Mouse (Mus musculus): Measurements from ENCODE around the gene Sowaha.

The Sowaha gene

DNA sequence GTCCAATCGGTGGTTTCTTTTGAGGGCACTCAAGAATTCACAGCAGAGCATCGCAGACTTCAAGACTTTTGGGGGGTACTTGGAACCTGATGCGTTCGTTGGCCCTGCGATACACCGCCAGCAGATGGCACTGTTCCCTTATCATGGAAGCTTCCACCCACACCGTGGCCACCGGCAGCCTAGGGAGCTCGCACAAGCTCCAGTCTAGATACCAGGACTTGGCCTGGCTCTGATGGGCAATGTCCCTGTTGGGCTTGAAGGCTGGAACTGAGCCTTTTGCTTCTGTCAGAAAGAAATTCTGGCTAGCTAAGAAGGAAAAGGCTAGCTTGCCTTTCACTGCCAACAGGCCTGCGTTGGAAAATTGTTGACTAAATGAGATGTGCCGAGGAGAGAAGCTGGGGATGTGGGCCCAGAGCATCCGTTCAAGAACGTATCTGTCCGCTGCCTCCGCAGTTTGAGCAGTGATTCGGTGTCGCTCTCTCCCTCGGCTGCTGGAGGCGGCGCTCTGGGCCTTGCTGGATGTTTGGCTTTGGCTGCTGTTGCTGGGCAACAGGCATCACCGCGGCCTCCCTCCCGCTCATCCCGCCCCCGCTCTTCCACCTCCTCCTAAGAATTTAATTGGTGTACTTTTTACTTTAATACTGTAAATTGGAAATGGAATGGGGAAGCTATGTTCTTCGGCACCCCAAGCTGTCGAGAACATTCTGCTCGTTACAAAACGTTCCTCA lies 9.9 kb downstream of the Sowaha start, which contains the start of gene Gm9837:
Gene Gm9837 (minus strand): TSS at position 512 of the 728 bp plus-strand sequence.
- peak; percentile 92 for DNase-seq

DNA sequence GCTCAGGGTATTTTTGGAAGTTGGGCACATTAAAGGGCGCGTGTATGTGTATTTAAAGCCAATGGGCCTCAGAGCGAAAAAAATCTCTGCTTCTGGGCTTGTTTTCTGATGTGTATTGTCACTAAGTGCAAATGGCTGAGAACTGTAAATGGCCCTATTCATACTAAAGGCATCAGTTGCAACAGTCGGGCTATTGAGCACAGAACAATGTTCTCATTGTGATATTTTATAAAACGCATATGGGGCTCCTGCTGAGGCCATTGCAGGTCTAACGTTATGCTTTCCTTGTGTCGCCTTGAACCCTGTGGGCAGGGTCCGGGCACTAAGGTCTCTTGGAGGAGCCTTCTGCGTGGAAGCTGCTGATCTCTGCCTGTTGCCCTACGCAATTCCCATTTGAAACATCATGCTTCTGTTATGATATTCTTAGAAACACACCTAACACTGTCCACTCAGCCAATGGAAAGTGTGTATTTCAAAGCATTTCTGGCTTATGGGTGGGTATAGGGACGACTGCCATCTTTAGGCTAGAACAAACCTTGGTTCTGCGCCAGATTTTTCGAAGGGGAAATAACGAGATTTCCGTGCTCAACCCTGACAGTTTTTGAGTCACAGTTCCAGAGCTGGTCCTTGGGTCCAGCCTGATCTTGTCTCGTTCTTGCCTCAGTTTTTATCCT lies 10.6 kb downstream of the Sowaha start:
- no peak for DNase-seq

DNA sequence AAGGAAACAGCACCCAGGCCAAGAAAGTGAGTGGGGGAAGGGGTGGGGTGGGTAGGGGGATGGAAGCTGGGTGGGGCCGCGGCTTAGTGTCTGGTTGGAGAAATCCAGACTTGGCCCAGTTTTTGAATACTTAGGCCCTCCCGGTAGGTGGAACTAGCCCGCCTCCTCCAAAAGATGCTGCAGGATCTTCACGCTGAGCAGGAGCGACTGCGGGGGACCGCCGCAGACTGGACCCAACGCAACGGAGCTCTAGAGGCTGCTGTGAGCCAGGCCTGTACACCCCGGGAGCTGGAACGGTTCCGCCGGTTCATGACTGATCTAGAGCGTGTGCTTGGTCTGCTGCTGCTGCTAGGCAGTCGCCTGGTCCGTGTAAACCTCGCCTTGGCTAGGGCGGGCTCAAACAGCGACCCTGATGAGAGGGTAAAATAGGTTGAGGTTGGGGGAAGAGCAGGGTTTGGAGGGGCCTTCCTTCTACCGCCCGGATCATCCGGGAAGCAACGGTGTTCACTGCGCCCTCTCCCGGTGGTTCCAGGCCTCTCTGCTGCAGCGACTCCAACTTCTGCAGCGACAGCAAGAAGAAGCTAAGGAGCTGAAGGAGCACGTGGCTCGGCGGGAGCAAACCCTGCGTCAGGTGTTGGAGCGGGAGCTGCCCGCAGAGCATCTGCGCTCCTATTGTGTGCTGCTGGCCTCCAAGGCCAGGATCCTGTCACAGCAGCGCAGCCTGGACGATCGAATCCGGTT lies 13.7 kb downstream of the Sowaha start:
- DNase-seq, result peak; percentile 86

DNA sequence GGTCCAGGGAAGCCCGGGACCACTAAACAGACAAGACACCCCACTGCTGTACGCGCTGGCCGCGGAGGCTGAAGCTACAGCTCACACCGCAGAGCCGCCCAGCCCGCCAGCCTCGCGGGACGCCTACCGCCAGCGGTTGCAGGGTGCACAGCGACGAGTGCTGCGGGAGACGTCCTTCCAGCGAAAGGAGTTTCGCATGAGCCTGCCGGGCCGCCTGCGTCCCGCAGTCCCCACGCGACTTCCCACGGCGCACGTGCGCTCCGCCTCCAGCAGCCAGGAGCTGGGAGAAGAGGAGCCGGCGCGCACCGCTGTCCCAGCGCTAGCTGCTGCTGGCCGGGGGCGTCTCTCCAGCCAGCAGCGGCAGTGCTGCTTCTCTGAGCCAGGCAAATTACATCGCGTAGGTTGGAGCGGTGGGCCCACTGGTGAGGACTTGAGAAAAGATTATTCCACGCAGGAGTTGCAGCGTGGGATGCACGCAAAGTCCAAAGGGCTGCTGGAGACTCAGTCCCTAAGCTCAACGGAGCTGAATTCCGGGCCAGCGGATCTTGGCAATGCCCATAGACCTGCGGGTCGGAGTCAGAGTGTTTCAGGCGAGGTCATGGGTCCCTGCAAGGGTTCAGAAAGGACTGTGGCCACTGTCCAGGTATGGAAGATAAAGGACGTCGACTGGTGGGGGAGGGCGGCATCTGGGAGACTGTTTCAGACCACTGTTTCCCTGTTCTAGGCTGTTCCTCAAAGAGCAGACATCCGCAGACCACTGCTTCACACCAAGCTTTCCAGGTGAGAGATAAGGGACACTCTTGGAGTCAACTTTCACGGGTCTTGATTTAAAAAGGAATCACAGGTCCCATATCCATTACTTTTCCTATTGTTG lies 16.3 kb downstream of the Sowaha start:
- no peak for DNase-seq

DNA sequence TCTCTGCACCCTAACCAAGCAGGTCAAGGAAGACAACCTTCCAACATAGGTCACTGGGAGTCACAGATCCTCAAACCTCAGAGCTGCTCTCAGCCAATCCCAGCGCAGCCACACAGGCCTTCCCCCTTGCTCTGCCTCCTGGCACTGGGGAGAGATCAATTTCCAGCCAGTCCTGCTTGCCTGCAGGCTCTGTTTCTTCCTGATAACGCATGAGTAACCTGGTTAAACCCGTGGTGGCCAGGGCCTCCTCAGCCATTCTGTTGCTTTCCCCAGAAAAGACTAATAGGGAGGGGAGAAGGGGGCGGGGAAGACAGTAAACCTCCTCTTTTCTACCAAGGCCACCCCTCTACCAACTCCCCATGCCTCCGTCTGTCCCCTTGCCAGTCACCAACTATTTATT lies 18.3 kb downstream of the Sowaha start:
- DNase-seq, result no peak

DNA sequence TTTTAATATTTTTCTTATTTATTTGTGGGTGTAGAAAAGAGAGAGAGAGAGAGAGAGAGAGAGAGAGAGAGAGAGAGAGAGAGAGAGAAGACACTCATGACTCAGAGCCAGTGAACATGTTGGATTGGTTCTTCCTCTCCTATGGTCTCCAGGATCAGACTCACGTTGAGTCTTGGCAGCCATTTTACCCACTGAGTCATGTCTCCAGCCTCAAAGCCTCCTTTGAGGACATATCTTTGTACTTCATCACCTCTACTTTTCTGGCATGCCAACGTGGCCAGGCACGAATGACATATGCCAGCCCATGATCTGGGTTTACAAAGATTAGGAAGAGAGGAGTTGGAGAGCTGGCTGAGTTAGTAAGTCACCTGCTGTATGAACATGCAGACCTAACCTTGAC lies 19.9 kb downstream of the Sowaha start:
- DNase-seq, result no peak

DNA sequence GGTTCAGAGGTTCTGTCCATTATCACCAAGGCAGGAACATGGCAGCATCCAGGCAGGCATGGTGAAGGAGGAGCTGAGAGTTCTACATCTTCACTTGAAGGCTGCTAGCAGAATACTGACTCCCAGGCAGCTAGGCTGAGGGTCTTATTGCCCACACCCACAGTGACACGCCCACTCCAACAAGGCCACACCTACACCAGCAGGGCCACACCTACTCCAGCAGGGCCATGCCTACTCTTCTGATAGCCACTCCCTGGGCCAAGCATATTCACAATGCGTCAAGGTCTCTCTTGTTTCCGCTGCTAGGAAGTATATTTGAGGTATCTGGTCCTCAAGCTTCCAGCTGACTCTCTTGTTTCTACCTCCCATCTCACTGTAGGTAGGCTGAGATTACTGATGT lies 21.1 kb downstream of the Sowaha start:
- DNase-seq, result no peak

DNA sequence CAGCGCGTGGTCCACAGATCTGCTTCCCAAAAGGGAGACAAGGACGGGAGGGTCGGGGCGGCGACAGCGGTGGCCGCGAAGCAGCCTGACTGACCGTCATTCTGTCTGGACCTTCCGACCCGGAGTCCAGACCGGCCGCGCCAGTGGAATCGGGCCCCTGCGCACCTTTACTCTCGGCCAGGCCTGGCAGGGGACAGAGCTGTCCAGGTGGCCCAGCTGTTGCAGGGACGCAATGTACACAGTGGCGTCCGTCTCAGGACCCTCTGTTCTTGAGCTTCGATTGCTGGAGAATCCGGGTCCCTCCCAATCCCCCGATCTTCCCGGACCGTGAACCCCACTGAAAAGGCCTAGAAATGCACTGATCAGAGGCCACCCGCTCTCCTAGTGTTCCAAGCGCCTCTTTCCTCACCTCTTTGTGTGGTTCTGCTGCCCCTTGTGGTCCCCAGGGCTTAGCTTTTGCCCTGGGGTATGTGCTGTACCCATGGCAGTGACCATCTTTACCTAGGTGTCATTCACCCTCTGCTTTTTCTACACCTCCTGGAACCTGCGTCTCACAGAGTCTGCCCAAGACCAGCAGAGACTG lies 22.6 kb downstream of the Sowaha start:
- DNase-seq, result no peak

DNA sequence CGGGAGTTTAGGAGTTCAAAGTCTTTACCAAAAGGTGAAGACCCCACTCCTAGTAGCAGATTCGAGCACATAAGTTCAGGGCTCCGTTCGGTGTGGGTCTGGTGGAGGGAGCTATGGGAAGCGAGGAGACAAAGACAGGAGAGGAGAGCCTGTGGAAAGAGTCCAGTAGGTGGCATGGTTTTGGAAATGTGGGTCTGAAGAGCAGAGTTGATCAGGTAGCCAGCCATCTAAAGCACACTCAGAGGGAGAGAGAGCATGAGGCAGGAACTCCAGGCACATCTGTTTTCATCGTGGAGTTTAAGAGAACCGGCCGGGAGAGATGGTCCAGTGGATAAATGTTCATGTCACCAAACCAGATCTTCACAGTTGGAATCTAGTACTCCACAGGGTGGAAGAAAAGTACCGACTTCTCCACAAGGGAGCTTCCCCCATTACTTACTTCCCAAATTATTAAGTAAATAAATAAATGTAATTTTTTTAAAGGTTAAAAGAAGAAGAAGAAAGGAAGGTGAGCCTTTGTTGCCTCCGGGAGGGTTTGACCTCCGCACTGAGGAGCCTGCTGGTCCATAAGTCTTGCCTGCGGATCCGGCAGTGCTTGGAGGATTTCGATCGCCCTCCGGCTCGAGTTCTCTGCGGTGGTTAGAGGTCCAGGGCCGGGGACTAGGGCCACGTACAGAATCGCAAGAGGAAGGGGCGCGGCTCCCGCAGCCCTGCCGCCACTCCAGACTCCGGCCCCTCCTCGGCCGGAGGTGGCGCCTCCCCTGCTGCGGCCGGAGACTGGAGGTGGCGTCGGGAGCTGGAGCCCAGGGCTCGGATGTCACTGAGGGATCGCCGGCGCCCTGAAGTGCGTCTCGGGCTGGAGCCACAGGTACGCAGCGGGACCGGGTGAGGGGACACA lies 23.4 kb downstream of the Sowaha start, which contains the start of the genes Gm10447 and Shroom1:
Gene Gm10447 (minus strand): TSS at position 637 of the 898 bp plus-strand sequence.
Gene Shroom1 (plus strand): TSS at position 732 of the 898 bp plus-strand sequence.
- no peak for DNase-seq

DNA sequence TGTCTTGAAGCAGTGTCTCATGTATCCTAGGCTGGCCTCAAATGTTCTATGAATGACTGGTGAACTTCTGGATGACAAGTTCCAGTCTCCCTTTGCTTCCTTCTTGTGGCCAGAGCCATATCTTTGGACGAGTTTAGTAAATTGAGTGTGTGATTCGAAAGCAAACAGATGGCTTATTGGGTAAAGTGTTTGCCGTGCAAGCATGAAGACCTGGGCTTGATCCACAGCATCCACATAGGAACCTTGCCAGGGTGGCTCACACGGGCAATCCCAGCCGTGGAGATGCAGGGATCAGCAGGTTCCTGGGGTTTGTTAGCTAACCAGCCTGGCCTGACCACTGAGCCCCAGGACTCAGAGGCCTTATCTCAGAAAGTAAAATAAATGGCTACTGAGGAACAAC lies 27.0 kb downstream of the Sowaha start:
- no peak for DNase-seq

DNA sequence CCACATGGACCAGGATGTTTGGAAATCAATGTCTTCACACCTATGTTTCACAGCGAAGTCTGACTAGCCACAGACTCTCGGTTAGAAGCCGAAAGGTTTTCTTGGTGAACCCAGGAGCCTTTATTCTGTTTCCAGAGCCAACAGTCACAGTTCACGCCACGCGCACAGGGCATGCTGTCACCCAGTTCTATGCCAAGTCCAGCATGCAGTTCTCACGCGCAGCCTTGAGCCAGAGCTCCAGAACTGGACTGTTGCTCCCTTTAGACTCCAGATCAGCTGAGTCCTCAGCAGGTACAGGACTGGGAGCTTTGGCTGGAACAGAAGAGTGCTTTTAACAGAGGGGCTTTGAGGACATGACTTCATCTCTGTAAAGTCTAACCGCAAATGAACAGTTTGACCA lies 27.7 kb downstream of the Sowaha start:
- no peak for DNase-seq

DNA sequence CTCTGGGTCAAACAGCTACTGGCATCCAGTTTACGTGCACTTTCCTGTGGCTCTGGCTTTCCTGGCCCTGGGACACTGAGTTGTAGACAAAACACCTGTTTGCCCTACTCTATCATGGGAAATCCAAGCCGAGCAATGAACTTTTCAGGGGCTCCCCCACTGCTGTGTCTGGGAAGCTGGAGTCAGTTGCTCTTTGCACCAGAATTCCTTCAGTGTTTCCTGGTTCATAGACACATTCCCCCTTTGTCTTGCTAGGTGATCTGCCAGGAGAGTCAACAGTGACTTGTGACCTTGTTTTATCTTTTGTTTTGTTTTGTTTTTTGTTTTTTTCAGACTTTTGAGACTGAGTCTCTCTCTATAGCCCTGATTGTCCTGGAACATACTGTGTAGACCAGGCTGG lies 28.7 kb downstream of the Sowaha start:
- no peak for DNase-seq

DNA sequence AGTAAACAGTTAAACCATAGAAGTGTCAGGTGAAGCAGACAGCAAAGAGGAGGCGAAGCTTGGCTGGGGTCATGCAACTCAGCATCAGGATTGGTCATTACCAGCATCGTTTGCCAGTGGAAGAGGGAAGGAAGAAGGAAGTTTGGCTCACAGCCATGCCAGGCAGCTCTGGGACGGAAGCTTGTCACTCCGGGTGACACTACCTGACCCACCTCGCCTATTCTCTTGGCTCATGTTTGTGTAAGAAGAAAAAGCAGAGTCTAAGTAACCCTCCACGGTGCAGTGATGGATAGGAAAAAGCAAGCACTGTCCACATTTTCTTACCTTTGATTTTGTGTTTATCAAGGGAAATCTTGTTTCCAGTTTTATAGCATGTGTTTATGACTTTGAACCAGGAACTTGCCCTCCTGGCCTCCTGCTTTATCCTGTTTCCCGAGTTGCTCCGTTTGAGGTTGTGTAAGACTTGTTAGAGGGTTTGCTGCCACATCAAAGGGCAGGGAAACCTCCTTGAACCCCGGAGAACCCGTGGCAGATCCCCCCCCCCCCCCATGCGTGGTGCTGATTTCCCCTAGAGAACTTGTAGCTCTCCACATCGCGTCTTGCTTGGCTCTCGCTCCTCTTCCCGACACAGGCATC lies 29.9 kb downstream of the Sowaha start:
- no peak for DNase-seq

DNA sequence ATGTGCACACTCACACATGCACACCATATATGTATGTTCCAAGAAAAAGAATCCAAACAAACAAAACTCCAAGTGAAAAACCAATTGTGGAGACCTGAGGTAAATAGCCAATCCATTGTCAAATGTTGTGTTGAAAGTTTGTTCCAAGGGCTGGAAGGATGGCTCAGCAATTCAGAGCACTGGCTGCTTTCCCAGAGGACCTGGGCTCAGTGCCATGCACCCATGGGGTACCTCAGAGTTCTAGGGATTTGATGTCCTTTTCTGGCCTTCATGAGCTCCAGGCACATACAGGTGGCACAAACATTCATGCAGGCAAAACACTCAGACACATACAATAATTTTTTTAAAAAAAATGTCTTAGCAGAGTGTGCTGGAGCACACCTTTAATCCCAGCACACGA lies 31.5 kb downstream of the Sowaha start:
- DNase-seq, result peak; percentile 89

DNA sequence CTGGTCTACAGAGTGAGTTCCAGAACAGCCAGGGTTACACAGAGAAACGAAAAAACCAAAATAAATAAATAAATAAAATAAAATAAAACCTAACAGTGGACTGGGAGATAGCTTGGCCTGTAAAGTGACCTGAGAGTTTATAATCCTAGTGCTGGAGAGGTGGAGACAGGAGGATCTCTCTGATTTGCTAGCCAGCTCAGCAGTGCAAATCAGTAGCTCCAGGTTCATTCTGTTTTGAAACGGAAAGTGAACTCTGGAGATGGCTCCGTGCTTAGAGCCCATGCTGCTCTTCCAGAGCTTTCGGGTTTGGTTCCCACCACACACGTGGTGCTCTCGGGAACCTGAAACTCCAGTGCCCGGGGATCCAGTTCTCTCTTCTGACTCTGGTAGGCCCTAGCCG lies 32.1 kb downstream of the Sowaha start:
- DNase-seq, result no peak

DNA sequence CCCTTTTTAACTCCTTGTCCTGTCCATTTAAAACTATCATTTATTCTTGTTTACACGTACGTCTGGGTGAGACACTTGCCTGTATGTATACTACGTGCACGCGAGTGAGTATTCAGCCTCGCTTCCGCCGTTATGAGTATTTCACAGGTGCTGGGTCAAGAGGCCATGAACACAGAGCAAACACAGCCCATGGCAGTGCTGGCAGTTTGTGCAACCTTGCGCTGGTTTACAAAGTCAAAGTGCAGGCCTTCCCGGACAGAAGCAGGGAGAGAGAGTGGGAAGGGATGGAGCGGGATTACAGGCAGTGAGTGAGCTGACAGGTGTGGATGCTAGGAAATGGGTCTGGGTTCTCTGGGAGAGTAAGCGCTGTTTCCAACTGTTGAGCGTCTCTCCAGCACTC lies 33.9 kb downstream of the Sowaha start:
- DNase-seq, result no peak

DNA sequence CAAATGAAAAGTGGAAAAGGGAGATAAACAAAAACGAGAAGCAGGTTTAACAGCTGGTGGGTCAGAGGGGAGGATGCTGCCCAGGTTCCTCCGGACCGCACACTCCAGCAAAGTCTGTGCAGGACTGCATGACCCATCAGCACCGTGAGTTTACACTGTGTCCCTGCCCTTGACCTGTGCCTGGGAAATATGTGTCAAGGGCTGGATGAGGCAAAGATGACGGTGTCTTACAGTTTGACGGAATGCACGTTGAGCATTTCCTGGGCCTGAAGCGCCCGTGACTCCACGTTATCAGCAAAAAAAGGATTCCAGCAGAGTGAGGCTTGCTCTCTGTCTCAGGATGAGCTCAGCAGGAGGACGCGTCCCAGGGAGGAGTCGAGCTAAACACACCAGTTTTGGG lies 34.5 kb downstream of the Sowaha start:
- no peak for DNase-seq

DNA sequence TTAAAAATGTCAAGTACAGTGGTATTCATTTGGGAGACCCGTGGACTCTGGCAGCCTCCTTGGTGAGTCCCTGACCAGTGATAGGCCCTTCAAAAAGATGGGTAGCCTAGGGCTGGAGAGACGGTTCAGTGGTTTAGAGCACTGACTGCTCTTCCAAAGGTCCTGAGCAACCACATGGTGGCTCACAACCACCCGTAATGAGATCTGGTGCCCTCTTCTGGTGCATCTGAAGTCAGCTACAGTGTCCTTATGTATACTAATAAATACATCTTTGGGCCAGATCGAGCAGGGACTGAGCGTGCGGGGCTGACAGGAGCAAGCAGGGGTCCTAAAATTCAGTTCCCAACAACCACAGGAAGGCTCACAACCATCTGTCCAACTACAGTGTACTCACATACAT lies 36.2 kb downstream of the Sowaha start:
- no peak for DNase-seq

DNA sequence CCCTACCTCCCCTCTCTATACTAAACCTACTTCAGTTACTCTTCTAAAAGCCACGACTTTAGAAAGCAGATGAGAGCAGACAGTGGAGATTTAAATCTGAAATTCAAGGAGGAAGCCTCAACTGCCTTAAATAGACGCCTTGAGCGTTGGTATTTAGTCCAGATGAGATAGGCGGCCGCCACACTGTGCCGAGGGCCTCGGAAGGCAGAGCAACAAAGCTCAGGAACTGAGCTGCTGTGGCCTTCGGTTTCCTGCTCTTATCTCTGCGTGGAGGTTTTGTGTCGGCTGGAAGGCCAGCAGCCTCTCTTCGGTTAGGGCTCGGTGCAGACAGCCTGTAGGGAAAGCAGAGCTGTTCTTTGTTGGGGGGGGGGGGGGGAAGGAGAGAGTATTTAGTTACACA lies 38.2 kb downstream of the Sowaha start:
- DNase-seq, result no peak

DNA sequence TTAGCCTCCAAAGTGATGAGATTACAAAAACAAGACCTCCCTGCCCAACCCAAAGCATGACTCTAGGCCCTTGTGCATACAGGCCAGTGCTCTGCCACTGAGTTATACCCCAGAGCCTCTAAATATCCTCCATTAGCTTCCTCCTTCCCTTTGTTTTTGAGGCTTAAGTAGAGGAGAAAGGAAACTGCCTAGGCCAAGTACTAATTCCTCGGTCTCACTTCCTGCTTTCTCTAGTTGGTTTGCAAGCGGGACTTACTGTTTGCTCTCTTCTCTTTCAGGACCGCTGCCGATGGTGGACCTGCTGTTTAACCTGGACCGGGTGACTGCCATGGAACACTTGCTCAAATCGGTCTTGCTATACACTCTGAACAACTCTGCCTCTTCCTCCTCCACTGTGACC lies 43.7 kb downstream of the Sowaha start:
- no peak for DNase-seq

DNA sequence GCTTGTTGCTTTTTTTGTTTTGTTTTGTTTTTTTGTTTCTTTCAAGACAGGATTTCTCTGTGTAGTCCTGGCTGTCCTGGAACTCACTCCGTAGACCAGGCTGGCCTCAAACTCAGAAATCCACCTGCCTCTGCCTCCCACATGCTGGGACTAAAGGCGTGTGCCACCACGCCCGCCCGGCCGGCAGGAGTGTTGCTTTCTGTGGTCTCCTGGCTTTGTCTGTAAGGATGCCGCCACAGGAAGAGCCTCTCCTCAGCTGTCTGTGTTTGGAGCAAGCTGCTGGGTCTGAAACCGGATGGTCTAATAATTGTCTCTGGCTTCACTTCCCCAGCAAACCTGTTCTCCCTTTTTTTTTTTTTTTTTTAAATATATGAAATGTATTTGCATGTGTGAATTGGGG lies 44.6 kb downstream of the Sowaha start:
- no peak for DNase-seq
